Mouse (Mus musculus) C2C12 (cell line): ENCODE measurements around the gene Rnf26.
A peak's percentile ranks its signal among the peaks of the same experiment; 100 is the strongest.

Experiments
- CTCF ChIP-seq: IDR thresholded peaks from one replicate; pipeline ENCODE4 v1.5.1; 2011; ENCODE audit not compliant: control insufficient read depth, insufficient read depth, insufficient read length
- MYOD1 ChIP-seq: IDR thresholded peaks from one replicate; pipeline ENCODE4 v1.6.1; 2011; ENCODE audit warnings: low read depth; ENCODE audit not compliant: control insufficient read depth, insufficient read length
- USF1 ChIP-seq: IDR thresholded peaks from one replicate; pipeline ENCODE4 v1.6.1; 2011; ENCODE audit warnings: low read depth, mild to moderate bottlenecking, control low read depth, moderate library complexity

DNA sequence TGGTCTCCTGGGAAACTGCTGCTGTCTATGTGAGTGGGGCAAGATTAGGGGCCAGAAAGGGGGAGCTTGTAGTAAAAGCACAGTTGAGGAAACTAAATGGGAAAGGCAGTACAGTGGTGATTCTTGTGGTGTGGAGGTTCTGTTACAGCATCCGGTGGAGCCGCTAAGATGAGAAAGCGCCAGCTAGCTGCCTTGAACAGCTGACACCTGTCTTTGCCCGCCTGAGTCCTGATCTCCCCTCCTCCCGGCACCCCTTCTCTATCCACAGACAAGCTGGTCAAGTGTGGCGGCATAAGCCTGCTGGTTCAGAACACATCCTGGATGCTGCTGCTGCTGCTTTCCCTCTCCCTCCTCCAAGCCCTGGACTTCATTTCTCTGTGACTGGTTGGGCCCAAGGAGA, 66.2 kb downstream of the Rnf26 start:
- TF ChIP-seq USF1 (no peak), MYOD1 (peak; percentile 61), CTCF (no peak)
